Mouse (Mus musculus) small intestine, adult 2 months (tissue): Measurements from ENCODE around the gene Arid5b.

ENCODE experiments used
- CTCF ChIP-seq: fragments of 200-500 bp; IDR thresholded peaks from 2 replicates; pipeline ENCODE4 v1.5.1; 2012; ENCODE audit warnings: low read depth, mild to moderate bottlenecking, control low read depth, inconsistent platforms, low read length, moderate library complexity, mixed read lengths; ENCODE audit not compliant: insufficient replicate concordance, insufficient read length; ENCODE audit errors: extremely low read depth
- POLR2A ChIP-seq: fragments of 200-500 bp; IDR thresholded peaks from 2 replicates; pipeline ENCODE4 v1.6.1; 2012; ENCODE audit warnings: low read depth, mild to moderate bottlenecking, control low read depth, inconsistent platforms, low read length, moderate library complexity

GRCm38 (mm10) chr10:68199440-68199839 lies 79.1 kb downstream of the Arid5b start:
- no peak for TF ChIP-seq CTCF
- TF ChIP-seq POLR2A = no peak
